Comparison of ENCODE assay signal across 10 mouse cellular contexts in the genomic region with DNA sequence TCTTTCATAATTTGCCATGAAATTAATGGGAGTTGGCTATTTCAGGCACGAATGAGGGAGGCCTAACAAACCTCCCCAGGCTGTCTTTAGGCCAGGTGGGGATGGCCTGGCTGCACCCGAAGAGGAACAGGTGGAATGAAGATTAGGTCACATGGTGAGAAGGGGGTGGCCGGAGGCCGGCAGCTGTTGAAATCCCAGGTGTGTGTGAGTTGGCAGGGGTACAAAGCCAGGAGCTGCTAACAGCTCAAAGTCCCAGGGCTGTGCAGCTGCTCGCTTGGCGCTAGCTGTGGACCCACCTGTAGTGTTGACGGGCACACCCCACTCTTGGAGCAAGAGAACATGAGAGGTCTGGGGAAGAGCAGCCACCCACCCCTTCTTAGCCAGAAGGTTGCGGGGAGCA.
A peak's percentile ranks its signal among the peaks of the same experiment; 100 is the strongest.
DNase-seq lines count a peak whose midpoint lies in the region; ATAC-seq and TF ChIP-seq lines count a peak whose summit lies in the region.
"Had no signal": no experiment of that assay in that cellular context is flagged by ENCODE, and none has a peak within 500 bp of the region (broad histone marks: within the 10 kb centered on the region; RNA-seq: fewer than 3 reads in every experiment).

No protein-coding gene starts in this region.

- peak; percentile 72 for ATAC-seq in hindbrain, embryonic 15.5 days (ENCODE audit: low FRiP score, low read depth)
- peak; percentile 92 for ATAC-seq in lung, embryonic 15.5 days (ENCODE audit: borderline replicate concordance, extremely low read depth, low FRiP score, low TSS enrichment)
- peak; percentile 98 for ATAC-seq in stomach, postnatal 0 days (ENCODE audit: low FRiP score, low TSS enrichment)
- no peak for ATAC-seq in monocyte, adult 5-6 weeks (replicated peaks; ENCODE audit: insufficient number of reproducible peaks, low FRiP score, low TSS enrichment, poor library complexity, severe bottlenecking)

- TF ChIP-seq POLR2A in kidney, adult 2 months (IDR thresholded peaks at IDR 0.05; ENCODE audit: low read depth, low read length), result no peak

- 56% methylated on average over 8 of the region's 8 CpGs for WGBS in kidney, adult 2 months
- WGBS in hindbrain, embryonic 15.5 days, result 40% methylated on average over 8 of the region's 8 CpGs
- WGBS in lung, embryonic 15.5 days, result 47% methylated on average over 8 of the region's 8 CpGs
- WGBS in stomach, postnatal 0 days, result 40% methylated on average over 8 of the region's 8 CpGs

- no peak for TF ChIP-seq CTCF in kidney, adult 2 months (conservative IDR thresholded peaks at IDR 0.05; ENCODE audit: insufficient read depth, insufficient read length, low read depth, low read length)
- no peak for TF ChIP-seq CTCF in stomach, postnatal 0 days (IDR thresholded peaks at IDR 0.05; ENCODE audit: low read depth)
- no peak for TF ChIP-seq CTCF in layer of hippocampus, adult 2 months (conservative IDR thresholded peaks at IDR 0.05)

- no peaks in the 10 kb centered on the region for H3K4me1 ChIP-seq in kidney, adult 2 months (ENCODE audit: control insufficient read depth, insufficient read depth, low read length)
- H3K4me1 ChIP-seq in hindbrain, embryonic 15.5 days (replicated peaks), result peaks cover 7% of the 10 kb centered on the region; the same call in 1 of the 2 replicates
- peaks cover 20% of the 10 kb centered on the region for H3K4me1 ChIP-seq in lung, embryonic 15.5 days
- H3K4me1 ChIP-seq in stomach, postnatal 0 days (replicated peaks; ENCODE audit: control insufficient read depth, insufficient read depth), result no peaks in the 10 kb centered on the region

- H3K4me3 ChIP-seq in kidney, adult 2 months (ENCODE audit: insufficient read depth, low read depth, low read length), result no peak overlapping the region
- H3K4me3 ChIP-seq in hindbrain, embryonic 15.5 days, result no peak overlapping the region
- no peak overlapping the region for H3K4me3 ChIP-seq in lung, embryonic 15.5 days
- no peak overlapping the region for H3K4me3 ChIP-seq in stomach, postnatal 0 days (ENCODE audit: low read depth, low read length)
- H3K4me3 ChIP-seq in layer of hippocampus, adult 2 months, result no peak overlapping the region

- H3K9ac ChIP-seq in hindbrain, embryonic 15.5 days, result no peak overlapping the region
- no peak overlapping the region for H3K9ac ChIP-seq in lung, embryonic 15.5 days
- no peak overlapping the region for H3K9ac ChIP-seq in stomach, postnatal 0 days (ENCODE audit: low read length)

- H3K9me3 ChIP-seq in hindbrain, embryonic 15.5 days, result no peaks in the 10 kb centered on the region
- no peaks in the 10 kb centered on the region for H3K9me3 ChIP-seq in lung, embryonic 15.5 days
- no peaks in the 10 kb centered on the region for H3K9me3 ChIP-seq in stomach, postnatal 0 days (ENCODE audit: control insufficient read depth, low read length)

- no peaks in the 10 kb centered on the region for H3K27me3 ChIP-seq in kidney, adult 2 months (replicated peaks; ENCODE audit: control insufficient read depth, insufficient read depth, low read length)
- H3K27me3 ChIP-seq in hindbrain, embryonic 15.5 days, result no peaks in the 10 kb centered on the region
- no peaks in the 10 kb centered on the region for H3K27me3 ChIP-seq in lung, embryonic 15.5 days
- no peaks in the 10 kb centered on the region for H3K27me3 ChIP-seq in stomach, postnatal 0 days (ENCODE audit: control insufficient read depth, insufficient read depth, low read length)

- DNase-seq in kidney, adult 2 months, result peak; percentile 12
- no peak for DNase-seq in kidney, adult 9 months
- DNase-seq in stomach, postnatal 0 days (ENCODE audit: low spot score), result peak; percentile 90
- DNase-seq in layer of hippocampus, adult 2 months (ENCODE audit: low spot score in 2 of 2), result no peak
- DNase-seq in heart, postnatal 4 days, result no peak
- DNase-seq: gastrocnemius, postnatal 10 days had no signal

- H3K27ac ChIP-seq in kidney, adult 2 months (ENCODE audit: insufficient read depth, low read depth, low read length), result no peak overlapping the region
- H3K27ac ChIP-seq in hindbrain, embryonic 15.5 days (replicated peaks), result no peak overlapping the region
- peak overlapping the region; percentile 66 for H3K27ac ChIP-seq in lung, embryonic 15.5 days
- H3K27ac ChIP-seq in stomach, postnatal 0 days (replicated peaks), result peak overlapping the region; percentile 71
- H3K27ac ChIP-seq in layer of hippocampus, adult 2 months, result no peak overlapping the region
- H3K27ac ChIP-seq: macrophage had no signal

- TF ChIP-seq EP300 in stomach, postnatal 0 days (optimal IDR thresholded peaks at IDR 0.05), result no peak

- no peak overlapping the region for H3K4me2 ChIP-seq in hindbrain, embryonic 15.5 days
- H3K4me2 ChIP-seq in lung, embryonic 15.5 days, result no peak overlapping the region
- no peak overlapping the region for H3K4me2 ChIP-seq in stomach, postnatal 0 days (replicated peaks; ENCODE audit: low read depth)

- H3K36me3 ChIP-seq in kidney, adult 2 months (ENCODE audit: control insufficient read depth, insufficient read depth, low read length), result no peaks in the 10 kb centered on the region
- H3K36me3 ChIP-seq in hindbrain, embryonic 15.5 days, result no peaks in the 10 kb centered on the region
- no peaks in the 10 kb centered on the region for H3K36me3 ChIP-seq in lung, embryonic 15.5 days
- H3K36me3 ChIP-seq in stomach, postnatal 0 days (ENCODE audit: control insufficient read depth, insufficient read depth, low read length), result no peaks in the 10 kb centered on the region

Comparison
In these comparisons a context has a peak if more than half of its experiments do, and no peak if none do; other contexts are left out.
1. DNase-seq: peak in kidney, adult 2 months (single experiment) and stomach, postnatal 0 days (single experiment); none in kidney, adult 9 months (single experiment), layer of hippocampus, adult 2 months (0 of 2) and heart, postnatal 4 days (single experiment).
2. H3K27ac ChIP-seq: peak in lung, embryonic 15.5 days (single experiment) and stomach, postnatal 0 days (single experiment); none in kidney, adult 2 months (single experiment), hindbrain, embryonic 15.5 days (single experiment) and layer of hippocampus, adult 2 months (single experiment).